Mouse (Mus musculus): ENCODE measurements around the gene Utp14b. TPM values are rescaled to one million over a fixed set of nuclear protein-coding genes. Genes with fewer than 3 reads are reported as not detected.
A peak's percentile ranks its signal among the peaks of the same experiment; 100 is the strongest.

Utp14b gene
- total RNA-seq, 2 experiments from 2014 or later = 6.1 to 8.1 TPM

GRCm38 (mm10) chr1:78682291-78682690 is 24.5 kb downstream of the Utp14b start:
- no peak for ATAC-seq (replicated peaks; ENCODE audit: low FRiP score, low TSS enrichment, poor library complexity, severe bottlenecking)

GRCm38 (mm10) chr1:78684128-78684527 is 26.3 kb downstream of the Utp14b start:
- no peak for ATAC-seq (replicated peaks; ENCODE audit: low FRiP score, low TSS enrichment, poor library complexity, severe bottlenecking)

GRCm38 (mm10) chr1:78686872-78687271 is 29.0 kb downstream of the Utp14b start:
- peak; percentile 89 for ATAC-seq (replicated peaks; ENCODE audit: low FRiP score, low TSS enrichment, poor library complexity, severe bottlenecking)

- ATAC-seq (replicated peaks; ENCODE audit: low FRiP score, low TSS enrichment, poor library complexity, severe bottlenecking) = no peak
Observed at GRCm38 (mm10) chr1:78688149-78688548, 30.3 kb downstream of the Utp14b start.

- ATAC-seq (replicated peaks; ENCODE audit: low FRiP score, low TSS enrichment, poor library complexity, severe bottlenecking) = peak; percentile 85
Observed at GRCm38 (mm10) chr1:78694503-78695258, 36.8 kb downstream of the Utp14b start.

GRCm38 (mm10) chr1:78696305-78696704 is 38.5 kb downstream of the Utp14b start:
- no peak for ATAC-seq (replicated peaks; ENCODE audit: low FRiP score, low TSS enrichment, poor library complexity, severe bottlenecking)

- ATAC-seq (replicated peaks; ENCODE audit: low FRiP score, low TSS enrichment, poor library complexity, severe bottlenecking) = no peak
Observed at GRCm38 (mm10) chr1:78696903-78697302, 39.1 kb downstream of the Utp14b start.

GRCm38 (mm10) chr1:78698138-78698537 is 40.3 kb downstream of the Utp14b start:
- ATAC-seq (replicated peaks; ENCODE audit: low FRiP score, low TSS enrichment, poor library complexity, severe bottlenecking) = no peak

- ATAC-seq (replicated peaks; ENCODE audit: low FRiP score, low TSS enrichment, poor library complexity, severe bottlenecking) = no peak
Observed at GRCm38 (mm10) chr1:78701740-78702139, 43.9 kb downstream of the Utp14b start.

- ATAC-seq (replicated peaks; ENCODE audit: low FRiP score, low TSS enrichment, poor library complexity, severe bottlenecking) = peak; percentile 37; the same call in 1 of the 2 replicates
Observed at GRCm38 (mm10) chr1:78702282-78702963, 44.6 kb downstream of the Utp14b start.

GRCm38 (mm10) chr1:78702964-78703285 is 45.1 kb downstream of the Utp14b start:
- ATAC-seq (replicated peaks; ENCODE audit: low FRiP score, low TSS enrichment, poor library complexity, severe bottlenecking) = peak; percentile 26; the same call in 1 of the 2 replicates

GRCm38 (mm10) chr1:78706338-78706737 is 48.5 kb downstream of the Utp14b start:
- ATAC-seq (replicated peaks; ENCODE audit: low FRiP score, low TSS enrichment, poor library complexity, severe bottlenecking) = no peak

- 0 out of 2 replicates have a peak, but pooled peaks have one; percentile 52 for ATAC-seq (replicated peaks; ENCODE audit: low FRiP score, low TSS enrichment, poor library complexity, severe bottlenecking)
Observed at GRCm38 (mm10) chr1:78707280-78707679, 49.4 kb downstream of the Utp14b start.

GRCm38 (mm10) chr1:78710026-78710425 is 52.2 kb downstream of the Utp14b start:
- ATAC-seq (replicated peaks; ENCODE audit: low FRiP score, low TSS enrichment, poor library complexity, severe bottlenecking) = no peak

- no peak for ATAC-seq (replicated peaks; ENCODE audit: low FRiP score, low TSS enrichment, poor library complexity, severe bottlenecking)
Observed at GRCm38 (mm10) chr1:78710613-78711329, 52.9 kb downstream of the Utp14b start.

Other genes starting within 250 kb of the Utp14b start
- 116 and 137 TPM in 2 replicates for gene Farsb, start 169.1 kb upstream of the Utp14b start, total RNA-seq (2014; fragmentation: Nextera tagmentation)
- 107 and 111 TPM in 2 replicates for gene Farsb, start 169.1 kb upstream of the Utp14b start, total RNA-seq (2017)
- gene Mogat1, start 147.0 kb upstream of the Utp14b start, total RNA-seq (2014; fragmentation: Nextera tagmentation) = not detected in 2 replicates
- gene Mogat1, start 147.0 kb upstream of the Utp14b start, total RNA-seq (2017) = not detected in 2 replicates
- gene BC035947, start 145.9 kb upstream of the Utp14b start, total RNA-seq (2014; fragmentation: Nextera tagmentation) = not detected in 2 replicates
- gene BC035947, start 145.9 kb upstream of the Utp14b start, total RNA-seq (2017) = not detected in 2 replicates
- gene Acsl3, start 213 bp upstream of the Utp14b start, total RNA-seq (2014; fragmentation: Nextera tagmentation) = 10.1 and 12.9 TPM in 2 replicates
- 50.9 and 77.7 TPM in 2 replicates for gene Acsl3, start 213 bp upstream of the Utp14b start, total RNA-seq (2017)
- gene Kcne4, start 158.7 kb downstream of the Utp14b start, total RNA-seq (2014; fragmentation: Nextera tagmentation) = not detected in 2 replicates
- gene Kcne4, start 158.7 kb downstream of the Utp14b start, total RNA-seq (2017) = not detected in 2 replicates